Mouse (Mus musculus): ENCODE measurements around the gene Celf5. TPM values are rescaled to one million over a fixed set of nuclear protein-coding genes. Genes with fewer than 3 reads are reported as not detected.

Gene Celf5
- polyA plus RNA-seq, 1 experiment from 2014 or later = 5.6 TPM

Small RNAs within 50 kb of the gene (microRNA-seq; reads per million reads assigned to microRNA genes)
- gene Gm25595 (not detected), gene Mir1191b (0.90 reads per million)

Other genes starting within 250 kb of the Celf5 start
- gene Zfr2, start 249.6 kb downstream of the Celf5 start, polyA plus RNA-seq (2016; fragmentation: Nextera tagmentation; extraction: Ambion mirVana) = 2.4 and 2.7 TPM in 2 replicates
- gene Matk, start 229.8 kb downstream of the Celf5 start, polyA plus RNA-seq (2016; fragmentation: Nextera tagmentation; extraction: Ambion mirVana) = 3.7 and 5.0 TPM in 2 replicates
- 217 TPM in 2 replicates for gene Mrpl54, start 215.8 kb downstream of the Celf5 start, polyA plus RNA-seq (2016; fragmentation: Nextera tagmentation; extraction: Ambion mirVana)
- gene Apba3, start 215.7 kb downstream of the Celf5 start, polyA plus RNA-seq (2016; fragmentation: Nextera tagmentation; extraction: Ambion mirVana) = 51.9 and 52.1 TPM in 2 replicates
- 8.8 and 10.1 TPM in 2 replicates for gene Tjp3, start 191.1 kb downstream of the Celf5 start, polyA plus RNA-seq (2016; fragmentation: Nextera tagmentation; extraction: Ambion mirVana)
- 60.6 and 62.1 TPM in 2 replicates for gene Pip5k1c, start 189.7 kb downstream of the Celf5 start, polyA plus RNA-seq (2016; fragmentation: Nextera tagmentation; extraction: Ambion mirVana)
- gene Cactin, start 161.6 kb downstream of the Celf5 start, polyA plus RNA-seq (2016; fragmentation: Nextera tagmentation; extraction: Ambion mirVana) = 56.0 and 56.7 TPM in 2 replicates
- gene Tbxa2r, start 154.0 kb downstream of the Celf5 start, polyA plus RNA-seq (2016; fragmentation: Nextera tagmentation; extraction: Ambion mirVana) = 2.4 and 3.0 TPM in 2 replicates
- not detected in 2 replicates for gene Gipc3, start 139.4 kb downstream of the Celf5 start, polyA plus RNA-seq (2016; fragmentation: Nextera tagmentation; extraction: Ambion mirVana)
- gene Hmg20b, start 132.2 kb downstream of the Celf5 start, polyA plus RNA-seq (2016; fragmentation: Nextera tagmentation; extraction: Ambion mirVana) = 101 and 108 TPM in 2 replicates
- gene Mfsd12, start 125.2 kb downstream of the Celf5 start, polyA plus RNA-seq (2016; fragmentation: Nextera tagmentation; extraction: Ambion mirVana) = 6.7 and 7.5 TPM in 2 replicates
- gene 4930404N11Rik, start 116.9 kb downstream of the Celf5 start, polyA plus RNA-seq (2016; fragmentation: Nextera tagmentation; extraction: Ambion mirVana) = 0.35 and 0.52 TPM in 2 replicates
- 135 and 139 TPM in 2 replicates for gene Fzr1, start 104.2 kb downstream of the Celf5 start, polyA plus RNA-seq (2016; fragmentation: Nextera tagmentation; extraction: Ambion mirVana)
- gene Dohh, start 98.3 kb downstream of the Celf5 start, polyA plus RNA-seq (2016; fragmentation: Nextera tagmentation; extraction: Ambion mirVana) = 96.8 and 97.9 TPM in 2 replicates
- gene Gm48551, start 98.2 kb downstream of the Celf5 start, polyA plus RNA-seq (2016; fragmentation: Nextera tagmentation; extraction: Ambion mirVana) = 2.6 and 3.1 TPM in 2 replicates
- gene Gm48552, start 93.7 kb downstream of the Celf5 start, polyA plus RNA-seq (2016; fragmentation: Nextera tagmentation; extraction: Ambion mirVana) = 0.78 and 1.4 TPM in 2 replicates
- gene Smim24, start 89.7 kb downstream of the Celf5 start, polyA plus RNA-seq (2016; fragmentation: Nextera tagmentation; extraction: Ambion mirVana) = 1.6 and 1.9 TPM in 2 replicates
- gene Nfic, start 27.1 kb downstream of the Celf5 start, polyA plus RNA-seq (2016; fragmentation: Nextera tagmentation; extraction: Ambion mirVana) = 7.3 and 8.6 TPM in 2 replicates
- 88.2 and 90.4 TPM in 2 replicates for gene Ncln, start 13.7 kb upstream of the Celf5 start, polyA plus RNA-seq (2016; fragmentation: Nextera tagmentation; extraction: Ambion mirVana)
- 0.32 and 0.33 TPM in 2 replicates for gene S1pr4, start 17.4 kb upstream of the Celf5 start, polyA plus RNA-seq (2016; fragmentation: Nextera tagmentation; extraction: Ambion mirVana)
- 0.84 and 1.1 TPM in 2 replicates for gene Gna15, start 41.5 kb upstream of the Celf5 start, polyA plus RNA-seq (2016; fragmentation: Nextera tagmentation; extraction: Ambion mirVana)
- 73.4 and 77.2 TPM in 2 replicates for gene Gna11, start 62.5 kb upstream of the Celf5 start, polyA plus RNA-seq (2016; fragmentation: Nextera tagmentation; extraction: Ambion mirVana)
- gene Aes, start 76.8 kb upstream of the Celf5 start, polyA plus RNA-seq (2016; fragmentation: Nextera tagmentation; extraction: Ambion mirVana) = 276 and 283 TPM in 2 replicates
- gene Tle2, start 91.9 kb upstream of the Celf5 start, polyA plus RNA-seq (2016; fragmentation: Nextera tagmentation; extraction: Ambion mirVana) = 4.1 and 4.3 TPM in 2 replicates
- gene Tle6, start 118.4 kb upstream of the Celf5 start, polyA plus RNA-seq (2016; fragmentation: Nextera tagmentation; extraction: Ambion mirVana) = 2.8 and 3.1 TPM in 2 replicates
- 1.6 and 2.1 TPM in 2 replicates for gene BC025920, start 123.6 kb upstream of the Celf5 start, polyA plus RNA-seq (2016; fragmentation: Nextera tagmentation; extraction: Ambion mirVana)
- gene Sirt6, start 145.1 kb upstream of the Celf5 start, polyA plus RNA-seq (2016; fragmentation: Nextera tagmentation; extraction: Ambion mirVana) = 52.5 and 55.1 TPM in 2 replicates
- gene Ankrd24, start 145.8 kb upstream of the Celf5 start, polyA plus RNA-seq (2016; fragmentation: Nextera tagmentation; extraction: Ambion mirVana) = 4.8 and 5.8 TPM in 2 replicates
- 4.5 and 6.1 TPM in 2 replicates for gene Gm10778, start 166.3 kb upstream of the Celf5 start, polyA plus RNA-seq (2016; fragmentation: Nextera tagmentation; extraction: Ambion mirVana)
- 16.8 and 17.3 TPM in 2 replicates for gene Zfp433, start 222.1 kb upstream of the Celf5 start, polyA plus RNA-seq (2016; fragmentation: Nextera tagmentation; extraction: Ambion mirVana)

All from forebrain, embryonic 10.5 days (tissue).